Mouse (Mus musculus): ENCODE results near the gene Col9a2. TPM values are rescaled to one million over a fixed set of nuclear protein-coding genes. Genes with fewer than 3 reads are reported as not detected.

Col9a2 gene
- 1 to 10 TPM; 3.7 to 4.8 TPM for total RNA-seq (2021)
- long read RNA-seq, experiment 1, partial matches to known transcripts, result 0 of 1 reads
- long read RNA-seq, experiment 1, other reads (novel, unspliced or antisense), result 0 of 1 reads
- long read RNA-seq, experiment 2, partial matches to known transcripts, result 2 of 8 reads
- long read RNA-seq, experiment 2, other reads (novel, unspliced or antisense), result 2 of 8 reads

DNA sequence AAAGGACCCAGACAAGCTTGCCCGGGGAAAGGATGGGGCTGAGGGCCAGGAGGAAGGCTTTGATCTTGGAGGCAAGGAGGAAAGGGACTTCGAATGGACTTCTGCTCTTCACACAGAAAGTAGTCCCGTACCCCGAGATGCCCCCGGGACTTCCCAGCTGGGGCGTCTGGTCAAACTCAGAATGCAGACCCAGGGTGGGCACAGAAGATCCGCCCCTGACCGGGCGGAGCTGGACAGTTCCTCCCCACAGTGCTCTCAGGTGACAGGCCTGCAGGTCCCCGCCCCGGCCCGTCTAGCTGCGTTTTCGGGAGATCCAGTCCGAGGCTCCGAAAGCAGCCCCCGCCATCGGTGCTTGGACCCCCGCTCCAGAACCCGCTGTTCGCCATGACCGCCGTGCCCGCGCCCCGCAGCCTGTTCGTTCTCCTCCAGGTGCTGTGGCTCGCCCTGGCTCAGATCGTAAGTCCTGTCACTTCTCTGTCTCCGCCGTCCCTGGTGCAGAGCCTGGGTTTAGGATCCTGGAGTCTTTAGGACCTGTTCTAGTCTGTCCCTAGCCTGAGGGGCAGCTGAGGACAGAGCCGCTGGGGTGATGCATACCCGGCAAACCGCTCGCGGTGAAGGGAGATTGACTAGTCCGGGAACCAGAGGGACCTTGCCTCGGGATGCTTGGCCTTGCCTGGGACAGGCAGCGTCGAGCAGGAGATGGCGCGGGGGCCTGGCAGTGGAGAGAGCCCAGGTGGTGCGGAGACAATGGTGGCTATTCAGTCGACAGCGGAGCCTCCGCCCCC, at the start of gene Col9a2:
TSS of gene Col9a2 (plus strand) at position 55 of the 785 bp plus-strand sequence.
- no peak for DNase-seq (ENCODE audit: low spot score in 2 of 2)

GRCm38 (mm10) chr4:120992284-120992683, 46.9 kb upstream of the Col9a2 start:
- no peak for DNase-seq (ENCODE audit: low spot score in 2 of 2)

- DNase-seq (ENCODE audit: low spot score in 2 of 2), result no peak
Measured at GRCm38 (mm10) chr4:120993025-120993424, 46.2 kb upstream of the Col9a2 start.

GRCm38 (mm10) chr4:120995911-120996310, 43.3 kb upstream of the Col9a2 start:
- no peak for DNase-seq (ENCODE audit: low spot score in 2 of 2)

GRCm38 (mm10) chr4:121001042-121001441, 38.1 kb upstream of the Col9a2 start:
- no peak for DNase-seq (ENCODE audit: low spot score in 2 of 2)

GRCm38 (mm10) chr4:121001659-121002058, 37.5 kb upstream of the Col9a2 start:
- DNase-seq (ENCODE audit: low spot score in 2 of 2), result no peak

DNA sequence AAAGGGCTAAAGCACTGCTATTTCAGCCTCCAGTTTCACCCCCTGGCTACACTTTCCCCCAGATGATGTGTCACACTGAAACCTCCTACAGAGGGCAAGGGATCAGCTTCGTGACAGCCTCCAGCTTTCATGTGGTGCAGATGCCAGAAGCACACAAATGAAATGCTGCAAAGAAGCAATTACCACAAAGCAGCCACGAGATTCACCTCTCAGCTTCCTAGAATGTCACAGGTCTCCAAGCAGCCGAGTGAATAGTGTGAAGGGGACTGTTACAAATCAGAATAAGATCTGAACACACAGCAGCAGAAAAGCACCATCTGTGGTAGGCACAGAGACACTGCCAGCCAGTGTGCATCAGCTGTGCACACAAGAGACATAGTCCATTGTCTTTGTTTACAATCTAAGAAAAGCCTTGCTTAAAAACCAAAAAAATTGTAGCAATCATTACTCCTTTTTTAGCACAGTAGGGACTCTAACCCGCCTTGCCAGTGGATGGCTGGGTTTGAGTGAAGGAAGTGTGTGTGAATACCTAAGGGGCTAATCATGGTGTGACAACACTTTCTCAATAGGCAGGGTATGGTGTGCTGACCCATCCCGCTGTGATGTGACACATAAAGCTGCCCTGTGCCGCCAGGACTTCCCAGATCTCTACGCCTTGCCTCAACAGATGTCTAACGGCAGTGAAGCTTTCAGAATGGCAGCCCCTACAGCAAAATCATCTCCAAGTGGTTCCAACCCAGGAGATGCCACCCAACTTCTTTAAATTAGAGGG, 36.6 kb upstream of the Col9a2 start:
- no peak for DNase-seq (ENCODE audit: low spot score in 2 of 2)

GRCm38 (mm10) chr4:121003611-121004091, 35.5 kb upstream of the Col9a2 start:
- DNase-seq (ENCODE audit: low spot score in 2 of 2), result no peak

DNA sequence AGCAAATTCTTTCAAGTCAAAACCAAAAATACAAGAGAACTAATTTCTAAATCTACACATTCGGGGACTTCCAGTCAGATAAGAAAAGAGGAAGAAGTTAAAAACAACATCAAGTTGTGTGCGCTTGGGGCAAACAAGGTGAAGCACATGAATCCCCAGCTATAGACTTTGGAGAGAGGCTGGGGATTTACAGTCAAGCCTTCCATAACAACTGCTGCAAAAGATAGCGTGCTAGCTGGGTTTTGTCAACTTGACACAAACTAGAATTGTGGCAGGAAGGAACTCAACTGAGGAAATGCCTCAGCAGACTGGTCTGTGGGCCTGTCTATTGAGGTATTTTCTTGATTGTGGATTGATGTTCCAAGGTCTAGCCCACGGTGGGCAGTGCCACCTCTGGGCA, 34.5 kb upstream of the Col9a2 start:
- no peak for DNase-seq (ENCODE audit: low spot score in 2 of 2)

GRCm38 (mm10) chr4:121007006-121007405, 32.2 kb upstream of the Col9a2 start:
- DNase-seq (ENCODE audit: low spot score in 2 of 2), result no peak

DNA sequence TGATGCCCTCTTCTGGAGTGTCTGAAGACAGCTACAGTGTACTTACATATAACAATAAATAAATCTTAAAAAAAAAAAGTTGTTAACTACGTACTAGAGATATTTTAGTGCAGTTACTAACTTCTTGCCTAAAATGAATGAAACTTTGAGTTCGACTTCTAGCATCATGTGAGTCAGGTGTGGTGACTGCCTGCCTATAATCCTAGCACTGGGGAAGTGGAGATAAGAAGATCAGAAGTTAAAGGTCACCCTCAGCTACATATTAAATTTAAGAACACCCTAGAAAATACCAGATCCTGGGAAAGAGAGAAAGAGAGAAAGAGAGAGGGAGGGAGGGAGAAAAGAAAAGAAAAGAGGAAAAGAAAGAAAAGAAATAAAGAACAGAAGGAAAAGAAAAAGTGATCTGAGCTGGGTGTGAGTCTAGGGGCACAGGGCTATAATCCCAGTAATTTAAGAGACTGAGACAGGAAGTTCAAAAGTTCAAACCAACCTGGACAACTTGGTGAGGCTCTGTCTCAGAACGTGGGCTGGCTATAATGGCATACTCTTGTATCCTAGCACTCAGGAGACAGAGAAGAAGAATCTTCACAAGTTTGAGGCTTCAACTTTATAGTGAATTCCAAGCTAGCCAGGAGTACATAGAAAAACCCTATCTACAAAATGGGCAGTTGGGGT, 31.0 kb upstream of the Col9a2 start:
- DNase-seq (ENCODE audit: low spot score in 2 of 2), result no peak

GRCm38 (mm10) chr4:121009151-121009550, 30.0 kb upstream of the Col9a2 start:
- no peak for DNase-seq (ENCODE audit: low spot score in 2 of 2)

GRCm38 (mm10) chr4:121010770-121011549, 28.2 kb upstream of the Col9a2 start:
- no peak for DNase-seq (ENCODE audit: low spot score in 2 of 2)

DNA sequence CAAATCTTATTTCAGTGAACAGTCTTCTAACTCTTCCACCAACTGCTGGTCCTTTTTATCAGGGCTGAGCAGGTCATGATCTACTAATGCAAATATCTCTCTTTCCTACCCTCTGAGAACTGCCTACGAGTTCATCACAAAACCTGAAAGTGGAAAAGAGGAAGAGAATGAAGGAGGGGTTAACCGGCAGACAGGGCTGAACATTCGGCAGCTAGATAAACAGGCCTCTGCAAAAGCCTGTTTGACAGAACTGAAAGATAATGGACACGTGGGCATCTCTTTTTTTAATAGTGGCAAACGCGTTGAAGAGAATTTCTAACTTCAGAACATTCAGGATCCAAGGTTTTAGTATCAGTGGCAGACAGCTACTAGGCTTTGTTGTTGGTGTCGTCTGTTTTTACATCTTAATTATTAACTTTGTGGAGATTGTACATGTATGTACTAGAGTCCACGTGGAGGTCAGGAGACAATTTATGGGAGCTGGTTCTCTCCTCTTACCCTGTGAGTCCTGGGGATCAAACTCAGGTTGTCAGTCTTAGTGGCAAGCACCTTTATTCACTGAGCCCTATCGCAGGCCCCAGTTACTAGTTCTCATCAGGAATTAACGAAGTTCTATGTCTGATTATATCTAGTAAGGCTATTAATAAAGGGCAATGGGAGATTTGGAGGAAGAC, 24.5 kb upstream of the Col9a2 start:
- no peak for DNase-seq (ENCODE audit: low spot score in 2 of 2)

- DNase-seq (ENCODE audit: low spot score in 2 of 2), result no peak
Measured at GRCm38 (mm10) chr4:121015268-121015659, 23.9 kb upstream of the Col9a2 start.

DNA sequence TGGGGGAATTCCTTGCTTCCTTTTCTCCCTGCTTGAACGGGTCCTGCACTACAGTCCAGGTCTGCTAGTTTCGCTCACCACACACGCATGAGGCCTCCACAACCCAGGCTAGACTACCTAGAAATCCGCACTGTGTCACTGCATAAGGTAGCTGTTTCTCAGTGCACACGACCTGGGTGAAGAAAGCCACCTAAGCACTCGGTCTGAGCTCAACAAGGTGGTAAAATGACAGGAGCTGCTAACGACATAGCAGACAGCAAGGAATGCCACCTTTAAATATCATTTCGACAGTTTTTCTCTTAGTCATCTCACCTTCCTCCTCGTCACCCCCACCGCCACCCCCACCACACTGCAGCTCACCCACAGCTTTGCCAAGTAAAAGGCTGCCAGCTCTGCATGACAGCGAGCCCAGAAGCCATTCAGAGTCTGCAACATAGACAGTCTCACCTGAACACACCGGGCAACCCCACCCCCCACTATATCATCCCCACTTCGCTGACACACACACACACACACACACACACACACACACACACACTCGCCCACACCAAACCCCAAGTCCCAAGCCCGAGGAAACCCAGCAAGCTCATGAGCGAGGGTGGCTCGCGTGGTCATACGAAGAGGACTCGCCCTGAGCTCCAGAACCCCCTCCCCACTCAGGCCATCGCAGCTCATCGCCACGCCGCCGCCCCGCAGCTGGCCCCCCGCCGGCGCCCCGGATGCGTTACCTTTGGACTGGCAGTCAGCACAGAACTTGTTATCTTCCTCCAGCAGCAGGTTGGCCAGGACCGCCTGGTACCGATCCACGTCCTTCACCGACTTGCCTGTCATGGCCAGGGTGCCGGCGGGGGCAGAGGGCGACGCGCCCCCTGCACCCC, 22.9 kb upstream of the Col9a2 start:
- no peak for DNase-seq (ENCODE audit: low spot score in 2 of 2)

GRCm38 (mm10) chr4:121016928-121017657, 22.1 kb upstream of the Col9a2 start, which contains the start of gene Smap2:
Smap2 (minus strand) TSS chr4:121017247.
- peak; percentile 99 to 100 for DNase-seq (ENCODE audit: low spot score in 2 of 2)

- DNase-seq (ENCODE audit: low spot score in 2 of 2), result no peak
Measured at GRCm38 (mm10) chr4:121018250-121018649, 20.9 kb upstream of the Col9a2 start.

All from adrenal gland, postnatal 4 days (tissue).